Mouse (Mus musculus): Measurements from ENCODE around the gene Samd4. TPM values are rescaled to one million over a fixed set of nuclear protein-coding genes. Genes with fewer than 3 reads are reported as not detected.

The Samd4 gene
- polyA plus RNA-seq, 1 experiment from 2014 or later, result 5.0 TPM

GRCm38 (mm10) chr14:47065067-47065466 lies 182.4 kb downstream of the Samd4 start:
- Histone ChIP-seq H3K27ac (no peak overlapping the region), H3K4me2 (no peak overlapping the region), H3K27me3 (no peaks in the 10 kb centered on the region), H3K4me1 (0 out of 2 replicates have a peak, but pooled peaks cover 3% of the 10 kb centered on the region), H3K36me3 (replicated peaks) (no peaks in the 10 kb centered on the region), H3K9ac (no peak overlapping the region), H3K9me3 (no peaks in the 10 kb centered on the region), H3K4me3 (replicated peaks) (no peak overlapping the region)
- WGBS, result 64% methylated on average over 5 of the region's 5 CpGs
- no peak for ATAC-seq (ENCODE audit: low FRiP score)

- Histone ChIP-seq H3K4me3 (replicated peaks) (no peak overlapping the region), H3K27me3 (no peaks in the 10 kb centered on the region), H3K9me3 (no peaks in the 10 kb centered on the region), H3K27ac (no peak overlapping the region), H3K36me3 (replicated peaks) (no peaks in the 10 kb centered on the region), H3K4me1 (0 out of 2 replicates have a peak, but pooled peaks cover 3% of the 10 kb centered on the region), H3K4me2 (no peak overlapping the region), H3K9ac (no peak overlapping the region)
- no peak for ATAC-seq (ENCODE audit: low FRiP score)
- WGBS, result 85% methylated on average over 5 of the region's 5 CpGs
These were observed 184.2 kb downstream of the Samd4 start for GRCm38 (mm10) chr14:47066901-47067300.

- no peaks in the 10 kb centered on the region for H3K27me3 ChIP-seq
- no peak overlapping the region for H3K27ac ChIP-seq
- H3K4me3 ChIP-seq (replicated peaks), result no peak overlapping the region
- H3K4me2 ChIP-seq, result no peak overlapping the region
- WGBS, result 60% methylated on average over 18 of the region's 18 CpGs
- H3K9ac ChIP-seq, result no peak overlapping the region
- no peaks in the 10 kb centered on the region for H3K9me3 ChIP-seq
- peak; percentile 36; the same call in 1 of the 2 replicates for ATAC-seq (ENCODE audit: low FRiP score)
- no peaks in the 10 kb centered on the region for H3K36me3 ChIP-seq (replicated peaks)
- no peaks in the 10 kb centered on the region for H3K4me1 ChIP-seq
These were observed 191.5 kb downstream of the Samd4 start for GRCm38 (mm10) chr14:47074045-47074666.

GRCm38 (mm10) chr14:47075010-47075677 lies 192.5 kb downstream of the Samd4 start:
- Histone ChIP-seq H3K9me3 (no peaks in the 10 kb centered on the region), H3K27me3 (no peaks in the 10 kb centered on the region), H3K36me3 (replicated peaks) (no peaks in the 10 kb centered on the region), H3K4me1 (no peaks in the 10 kb centered on the region), H3K4me2 (no peak overlapping the region), H3K4me3 (replicated peaks) (no peak overlapping the region), H3K27ac (no peak overlapping the region), H3K9ac (no peak overlapping the region)
- WGBS, result 94% methylated on average over 14 of the region's 14 CpGs
- ATAC-seq (ENCODE audit: low FRiP score), result no peak

- ATAC-seq (ENCODE audit: low FRiP score), result no peak
- no peak overlapping the region for H3K4me3 ChIP-seq (replicated peaks)
- 90% methylated on average over 5 of the region's 5 CpGs for WGBS
- no peak overlapping the region for H3K27ac ChIP-seq
- no peaks in the 10 kb centered on the region for H3K27me3 ChIP-seq
- no peak overlapping the region for H3K9ac ChIP-seq
- no peaks in the 10 kb centered on the region for H3K9me3 ChIP-seq
- H3K4me1 ChIP-seq, result no peaks in the 10 kb centered on the region
- no peak overlapping the region for H3K4me2 ChIP-seq
- H3K36me3 ChIP-seq (replicated peaks), result no peaks in the 10 kb centered on the region
These were observed 193.2 kb downstream of the Samd4 start for GRCm38 (mm10) chr14:47075856-47076255.

GRCm38 (mm10) chr14:47076956-47077575 lies 194.4 kb downstream of the Samd4 start:
- no peaks in the 10 kb centered on the region for H3K36me3 ChIP-seq (replicated peaks)
- H3K9me3 ChIP-seq, result no peaks in the 10 kb centered on the region
- ATAC-seq (ENCODE audit: low FRiP score), result no peak
- 92% methylated on average over 14 of the region's 14 CpGs for WGBS
- H3K9ac ChIP-seq, result no peak overlapping the region
- H3K27me3 ChIP-seq, result no peaks in the 10 kb centered on the region
- H3K27ac ChIP-seq, result no peak overlapping the region
- no peaks in the 10 kb centered on the region for H3K4me1 ChIP-seq
- no peak overlapping the region for H3K4me2 ChIP-seq
- no peak overlapping the region for H3K4me3 ChIP-seq (replicated peaks)

GRCm38 (mm10) chr14:47077576-47077970 lies 194.9 kb downstream of the Samd4 start:
- 94% methylated on average over 3 of the region's 3 CpGs for WGBS
- Histone ChIP-seq H3K9ac (no peak overlapping the region), H3K27ac (no peak overlapping the region), H3K4me3 (replicated peaks) (no peak overlapping the region), H3K9me3 (no peaks in the 10 kb centered on the region), H3K4me2 (no peak overlapping the region), H3K4me1 (no peaks in the 10 kb centered on the region), H3K36me3 (replicated peaks) (no peaks in the 10 kb centered on the region), H3K27me3 (no peaks in the 10 kb centered on the region)
- no peak for ATAC-seq (ENCODE audit: low FRiP score)

GRCm38 (mm10) chr14:47079911-47080310 lies 197.3 kb downstream of the Samd4 start:
- H3K4me1 ChIP-seq, result no peaks in the 10 kb centered on the region
- H3K9me3 ChIP-seq, result no peaks in the 10 kb centered on the region
- no peak overlapping the region for H3K4me2 ChIP-seq
- no peaks in the 10 kb centered on the region for H3K36me3 ChIP-seq (replicated peaks)
- no peak overlapping the region for H3K9ac ChIP-seq
- H3K4me3 ChIP-seq (replicated peaks), result no peak overlapping the region
- H3K27me3 ChIP-seq, result no peaks in the 10 kb centered on the region
- H3K27ac ChIP-seq, result no peak overlapping the region
- WGBS, result 93% methylated on average over 7 of the region's 7 CpGs
- no peak for ATAC-seq (ENCODE audit: low FRiP score)

GRCm38 (mm10) chr14:47083311-47083710 lies 200.7 kb downstream of the Samd4 start:
- 67% methylated on average over 9 of the region's 9 CpGs for WGBS
- H3K9me3 ChIP-seq, result no peaks in the 10 kb centered on the region
- no peaks in the 10 kb centered on the region for H3K27me3 ChIP-seq
- H3K4me1 ChIP-seq, result peaks cover 8% of the 10 kb centered on the region
- no peak overlapping the region for H3K27ac ChIP-seq
- ATAC-seq (ENCODE audit: low FRiP score), result no peak
- H3K9ac ChIP-seq, result no peak overlapping the region
- no peak overlapping the region for H3K4me3 ChIP-seq (replicated peaks)
- H3K4me2 ChIP-seq, result no peak overlapping the region
- H3K36me3 ChIP-seq (replicated peaks), result no peaks in the 10 kb centered on the region

- no peak for ATAC-seq (ENCODE audit: low FRiP score)
- Histone ChIP-seq H3K4me3 (replicated peaks) (no peak overlapping the region), H3K27ac (no peak overlapping the region), H3K9ac (no peak overlapping the region), H3K27me3 (no peaks in the 10 kb centered on the region), H3K4me1 (peaks cover 8% of the 10 kb centered on the region), H3K4me2 (no peak overlapping the region), H3K9me3 (no peaks in the 10 kb centered on the region), H3K36me3 (replicated peaks) (no peaks in the 10 kb centered on the region)
- 75% methylated on average over 6 of the region's 6 CpGs for WGBS
These were observed 201.2 kb downstream of the Samd4 start for GRCm38 (mm10) chr14:47083838-47084237.

- Histone ChIP-seq H3K9me3 (no peaks in the 10 kb centered on the region), H3K27me3 (no peaks in the 10 kb centered on the region), H3K4me3 (replicated peaks) (no peak overlapping the region), H3K36me3 (replicated peaks) (no peaks in the 10 kb centered on the region), H3K4me1 (peaks cover 8% of the 10 kb centered on the region), H3K9ac (no peak overlapping the region), H3K27ac (no peak overlapping the region), H3K4me2 (no peak overlapping the region)
- 89% methylated on average over 2 of the region's 2 CpGs for WGBS
- ATAC-seq (ENCODE audit: low FRiP score), result no peak
These were observed 202.0 kb downstream of the Samd4 start for GRCm38 (mm10) chr14:47084686-47085085.

- Histone ChIP-seq H3K9me3 (no peaks in the 10 kb centered on the region), H3K9ac (no peak overlapping the region), H3K4me1 (peaks cover 8% of the 10 kb centered on the region), H3K36me3 (replicated peaks) (no peaks in the 10 kb centered on the region), H3K27ac (no peak overlapping the region), H3K27me3 (no peaks in the 10 kb centered on the region), H3K4me2 (no peak overlapping the region), H3K4me3 (replicated peaks) (no peak overlapping the region)
- WGBS, result 67% methylated on average over 3 of the region's 3 CpGs
- ATAC-seq (ENCODE audit: low FRiP score), result no peak
These were observed 203.5 kb downstream of the Samd4 start for GRCm38 (mm10) chr14:47086123-47086522.

Data from forebrain, embryonic 12.5 days (tissue).